Mouse (Mus musculus): Measurements from ENCODE around the gene Ctsw. TPM values are rescaled to one million over a fixed set of nuclear protein-coding genes. Genes with fewer than 3 reads are reported as not detected.

Ctsw gene
- polyA plus RNA-seq, 1 experiment from 2014 or later = 4.9 TPM

- no peak overlapping the region for H3K27ac ChIP-seq (replicated peaks; ENCODE audit: low read depth, low read length)
- no peaks in the 10 kb centered on the region for H3K27me3 ChIP-seq (ENCODE audit: control insufficient read depth, insufficient read depth, low read length)
- H3K36me3 ChIP-seq (ENCODE audit: control insufficient read depth, insufficient read depth, low read length) = peaks cover 34% of the 10 kb centered on the region
- H3K4me3 ChIP-seq (replicated peaks; ENCODE audit: low read depth, low read length) = peak overlapping the region; percentile 86
- peaks cover 27% of the 10 kb centered on the region for H3K4me1 ChIP-seq (ENCODE audit: control insufficient read depth, insufficient read depth, low read length)
- ATAC-seq (ENCODE audit: low FRiP score, low TSS enrichment) (no peak), DNase-seq (no peak)
- H3K4me2 ChIP-seq (ENCODE audit: low read length) = peak overlapping the region; percentile 93
- peak overlapping the region; percentile 73; the same call in 1 of the 2 replicates for H3K9ac ChIP-seq (replicated peaks; ENCODE audit: low read length)
- H3K9me3 ChIP-seq (ENCODE audit: control insufficient read depth, low read length) = no peaks in the 10 kb centered on the region
- WGBS = 85% methylated on average over 6 of the region's 6 CpGs
These were observed 6.9 kb downstream of the Ctsw start for GRCm38 (mm10) chr19:5461411-5461810.

DNA sequence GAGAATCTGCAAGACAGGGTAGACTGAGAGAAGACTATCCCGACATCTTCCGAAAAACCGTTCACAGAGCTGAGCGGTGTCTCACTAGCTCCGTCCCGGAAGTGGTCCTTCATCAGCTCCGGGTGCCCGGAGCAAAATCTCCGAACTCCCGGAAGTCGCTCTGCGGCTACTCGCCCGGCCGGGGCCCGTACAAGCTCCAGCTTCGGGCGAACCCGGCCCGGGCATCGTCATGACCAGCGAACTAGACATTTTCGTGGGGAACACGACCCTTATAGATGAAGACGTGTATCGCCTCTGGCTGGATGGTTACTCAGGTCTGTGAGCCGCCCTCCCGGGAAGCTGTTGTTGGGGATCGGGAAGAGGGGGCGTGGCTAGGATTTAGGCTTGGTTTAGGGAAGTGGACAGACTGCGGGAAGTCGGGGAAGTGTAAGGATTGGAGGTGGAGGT is 7.8 kb downstream of the Ctsw start, which contains the start of gene Fibp:
Gene Fibp, plus strand, starts transcription at position 151 of the 447 bp plus-strand sequence.
- Histone ChIP-seq H3K4me1 (ENCODE audit: control insufficient read depth, insufficient read depth, low read length) (peaks cover 36% of the 10 kb centered on the region), H3K9me3 (ENCODE audit: control insufficient read depth, low read length) (no peaks in the 10 kb centered on the region), H3K27ac (replicated peaks; ENCODE audit: low read depth, low read length) (peak within 1 kb of the TSS; percentile 83), H3K9ac (replicated peaks; ENCODE audit: low read length) (peak within 1 kb of the TSS; percentile 73), H3K4me3 (replicated peaks; ENCODE audit: low read depth, low read length) (peak within 1 kb of the TSS; percentile 86), H3K4me2 (ENCODE audit: low read length) (peak within 1 kb of the TSS; percentile 93), H3K27me3 (ENCODE audit: control insufficient read depth, insufficient read depth, low read length) (no peaks in the 10 kb centered on the region), H3K36me3 (ENCODE audit: control insufficient read depth, insufficient read depth, low read length) (peaks cover 25% of the 10 kb centered on the region)
- ATAC-seq (ENCODE audit: low FRiP score, low TSS enrichment) (peak; percentile 51), DNase-seq (peak; percentile 96)
- WGBS = under 1% methylated on average over 32 of the region's 32 CpGs

DNA sequence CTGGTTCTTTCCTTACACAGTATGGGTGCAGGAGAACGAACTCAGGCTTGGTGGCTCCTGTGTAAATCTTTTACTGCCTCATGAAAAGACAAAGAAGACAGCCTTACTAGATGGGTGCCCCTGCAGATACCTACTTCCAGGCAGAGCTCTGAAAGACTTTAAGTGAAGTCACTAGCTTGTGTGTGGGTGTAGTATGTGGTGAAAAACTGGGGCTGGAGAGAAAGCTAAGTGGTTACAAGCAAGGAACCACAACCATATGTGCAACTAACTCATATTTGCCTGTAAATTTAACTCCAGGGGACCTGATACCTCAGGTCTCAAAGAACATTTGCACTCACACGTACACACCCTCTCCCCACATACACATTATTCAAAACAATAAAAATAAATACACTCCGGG is 8.4 kb downstream of the Ctsw start:
- Histone ChIP-seq H3K4me2 (ENCODE audit: low read length) (peak overlapping the region; percentile 93), H3K9ac (replicated peaks; ENCODE audit: low read length) (peak overlapping the region; percentile 73), H3K4me1 (ENCODE audit: control insufficient read depth, insufficient read depth, low read length) (peaks cover 42% of the 10 kb centered on the region), H3K9me3 (ENCODE audit: control insufficient read depth, low read length) (no peaks in the 10 kb centered on the region), H3K27me3 (ENCODE audit: control insufficient read depth, insufficient read depth, low read length) (no peaks in the 10 kb centered on the region), H3K27ac (replicated peaks; ENCODE audit: low read depth, low read length) (peak overlapping the region; percentile 83), H3K36me3 (ENCODE audit: control insufficient read depth, insufficient read depth, low read length) (peaks cover 22% of the 10 kb centered on the region), H3K4me3 (replicated peaks; ENCODE audit: low read depth, low read length) (peak overlapping the region; percentile 86)
- 25% methylated on average over 3 of the region's 3 CpGs for WGBS
- DNase-seq = no peak
- no peak for ATAC-seq (ENCODE audit: low FRiP score, low TSS enrichment)

DNA sequence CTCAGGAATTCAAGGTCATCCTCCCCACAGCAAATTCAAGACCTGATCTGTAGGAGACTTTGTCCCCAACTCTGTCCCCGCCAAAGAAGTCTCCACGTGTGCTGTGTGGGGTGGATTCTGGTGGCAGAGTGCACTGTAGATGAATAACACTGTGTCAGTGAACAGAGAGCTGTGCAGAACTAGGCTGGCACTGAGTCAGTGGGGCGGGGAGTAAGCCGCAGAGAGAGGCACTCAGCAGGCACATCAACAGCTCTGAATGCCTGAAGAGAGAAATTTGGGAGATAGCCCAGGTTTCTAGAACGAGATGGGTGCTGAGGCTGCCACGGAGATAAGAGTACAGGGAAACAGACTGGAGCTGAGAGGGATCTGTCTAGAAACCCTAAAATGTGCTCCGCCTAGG is 9.3 kb downstream of the Ctsw start:
- Histone ChIP-seq H3K27me3 (ENCODE audit: control insufficient read depth, insufficient read depth, low read length) (no peaks in the 10 kb centered on the region), H3K4me1 (ENCODE audit: control insufficient read depth, insufficient read depth, low read length) (peaks cover 41% of the 10 kb centered on the region), H3K4me3 (replicated peaks; ENCODE audit: low read depth, low read length) (no peak overlapping the region), H3K4me2 (ENCODE audit: low read length) (no peak overlapping the region), H3K36me3 (ENCODE audit: control insufficient read depth, insufficient read depth, low read length) (peaks cover 18% of the 10 kb centered on the region), H3K9me3 (ENCODE audit: control insufficient read depth, low read length) (no peaks in the 10 kb centered on the region), H3K27ac (replicated peaks; ENCODE audit: low read depth, low read length) (no peak overlapping the region), H3K9ac (replicated peaks; ENCODE audit: low read length) (no peak overlapping the region)
- ATAC-seq (ENCODE audit: low FRiP score, low TSS enrichment) (no peak), DNase-seq (no peak)
- 72% methylated on average over 7 of the region's 7 CpGs for WGBS

- peaks cover 39% of the 10 kb centered on the region for H3K4me1 ChIP-seq (ENCODE audit: control insufficient read depth, insufficient read depth, low read length)
- H3K9ac ChIP-seq (replicated peaks; ENCODE audit: low read length) = peak within 1 kb of the TSS; percentile 91
- no peaks in the 10 kb centered on the region for H3K9me3 ChIP-seq (ENCODE audit: control insufficient read depth, low read length)
- peaks cover 10% of the 10 kb centered on the region for H3K36me3 ChIP-seq (ENCODE audit: control insufficient read depth, insufficient read depth, low read length)
- no peak for ATAC-seq (ENCODE audit: low FRiP score, low TSS enrichment)
- H3K4me3 ChIP-seq (replicated peaks; ENCODE audit: low read depth, low read length) = peak within 1 kb of the TSS; percentile 85
- H3K4me2 ChIP-seq (ENCODE audit: low read length) = peak within 1 kb of the TSS; percentile 98
- H3K27me3 ChIP-seq (ENCODE audit: control insufficient read depth, insufficient read depth, low read length) = no peaks in the 10 kb centered on the region
- 17% methylated on average over 14 of the region's 14 CpGs for WGBS
- H3K27ac ChIP-seq (replicated peaks; ENCODE audit: low read depth, low read length) = peak within 1 kb of the TSS; percentile 96
- DNase-seq = no peak
These were observed 10.4 kb downstream of the Ctsw start, which contains the start of gene Ccdc85b for GRCm38 (mm10) chr19:5457746-5458442. Ccdc85b (minus strand) TSS chr19:5457894.

- peak; percentile 97 for DNase-seq
- H3K36me3 ChIP-seq (ENCODE audit: control insufficient read depth, insufficient read depth, low read length) = 0 out of 2 replicates have a peak, but pooled peaks cover 3% of the 10 kb centered on the region
- peak overlapping the region; percentile 96 for H3K27ac ChIP-seq (replicated peaks; ENCODE audit: low read depth, low read length)
- peak overlapping the region; percentile 85 for H3K4me3 ChIP-seq (replicated peaks; ENCODE audit: low read depth, low read length)
- peak; percentile 93 for ATAC-seq (ENCODE audit: low FRiP score, low TSS enrichment)
- WGBS = under 1% methylated on average over 70 of the region's 70 CpGs
- no peaks in the 10 kb centered on the region for H3K9me3 ChIP-seq (ENCODE audit: control insufficient read depth, low read length)
- no peaks in the 10 kb centered on the region for H3K27me3 ChIP-seq (ENCODE audit: control insufficient read depth, insufficient read depth, low read length)
- H3K4me1 ChIP-seq (ENCODE audit: control insufficient read depth, insufficient read depth, low read length) = peaks cover 39% of the 10 kb centered on the region
- peak overlapping the region; percentile 98 for H3K4me2 ChIP-seq (ENCODE audit: low read length)
- H3K9ac ChIP-seq (replicated peaks; ENCODE audit: low read length) = peak overlapping the region; percentile 91
These were observed 11.2 kb downstream of the Ctsw start for GRCm38 (mm10) chr19:5456922-5457745.

DNA sequence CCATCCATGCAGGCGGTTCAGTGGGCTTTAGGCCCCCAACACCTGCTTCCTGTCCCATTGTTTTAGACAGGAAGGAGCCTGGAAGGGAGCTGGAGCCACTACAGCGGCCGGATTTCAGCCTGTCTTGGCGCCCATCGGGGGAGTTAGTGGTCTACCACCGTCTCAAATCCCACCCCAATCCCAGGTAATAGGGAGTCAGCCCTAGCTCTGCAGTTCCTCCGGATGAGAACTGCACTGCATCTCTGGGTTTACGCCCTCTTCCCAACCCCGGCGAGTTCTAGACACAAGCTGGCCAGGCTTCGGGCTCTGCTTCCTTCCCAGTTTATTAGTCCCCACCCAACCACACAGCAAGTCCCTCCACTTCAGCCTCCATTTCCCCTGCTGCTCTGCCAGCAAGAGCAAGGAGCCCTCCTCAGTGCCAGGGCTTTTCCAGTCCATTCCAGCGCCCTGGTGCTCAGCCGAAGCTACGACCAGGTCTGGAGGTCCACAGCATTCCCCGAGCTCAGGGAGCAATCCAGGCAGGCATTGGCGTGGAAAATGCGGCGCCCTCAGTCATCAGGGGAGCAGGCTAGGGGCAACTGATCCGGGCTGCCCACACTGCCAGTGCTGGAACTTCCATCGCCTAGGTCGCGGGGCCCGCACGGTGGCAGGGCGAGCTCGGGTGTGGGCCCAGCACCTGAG is 11.9 kb downstream of the Ctsw start:
- peak overlapping the region; percentile 91 for H3K9ac ChIP-seq (replicated peaks; ENCODE audit: low read length)
- H3K4me2 ChIP-seq (ENCODE audit: low read length) = peak overlapping the region; percentile 98
- ATAC-seq (ENCODE audit: low FRiP score, low TSS enrichment) (no peak), DNase-seq (no peak)
- peaks cover 38% of the 10 kb centered on the region for H3K4me1 ChIP-seq (ENCODE audit: control insufficient read depth, insufficient read depth, low read length)
- H3K4me3 ChIP-seq (replicated peaks; ENCODE audit: low read depth, low read length) = peak overlapping the region; percentile 85
- 4% methylated on average over 26 of the region's 26 CpGs for WGBS
- H3K9me3 ChIP-seq (ENCODE audit: control insufficient read depth, low read length) = no peaks in the 10 kb centered on the region
- H3K27ac ChIP-seq (replicated peaks; ENCODE audit: low read depth, low read length) = peak overlapping the region; percentile 96
- H3K27me3 ChIP-seq (ENCODE audit: control insufficient read depth, insufficient read depth, low read length) = no peaks in the 10 kb centered on the region
- 0 out of 2 replicates have a peak, but pooled peaks cover 3% of the 10 kb centered on the region for H3K36me3 ChIP-seq (ENCODE audit: control insufficient read depth, insufficient read depth, low read length)

DNA sequence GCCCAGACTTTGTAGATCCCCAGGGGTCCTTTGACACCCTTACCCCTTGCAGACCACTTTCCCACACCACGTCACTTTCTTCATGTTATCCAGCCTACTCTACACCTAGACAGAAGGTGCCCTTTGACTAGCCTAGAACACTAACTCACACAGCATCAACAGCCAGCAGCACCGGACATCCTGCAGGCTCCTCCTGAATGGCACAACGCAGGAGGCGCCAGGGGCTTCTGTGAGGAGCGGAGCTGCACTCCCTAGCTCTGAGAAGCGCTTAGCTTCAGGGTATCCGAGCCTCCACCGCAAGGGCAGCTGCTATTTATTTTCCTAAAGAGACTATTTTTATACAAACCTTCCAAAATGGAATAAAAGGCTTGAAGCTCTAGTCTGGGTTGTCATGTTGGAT is 12.7 kb downstream of the Ctsw start:
- Histone ChIP-seq H3K9me3 (ENCODE audit: control insufficient read depth, low read length) (no peaks in the 10 kb centered on the region), H3K36me3 (ENCODE audit: control insufficient read depth, insufficient read depth, low read length) (0 out of 2 replicates have a peak, but pooled peaks cover 3% of the 10 kb centered on the region), H3K4me2 (ENCODE audit: low read length) (peak overlapping the region; percentile 98), H3K27ac (replicated peaks; ENCODE audit: low read depth, low read length) (no peak overlapping the region), H3K4me3 (replicated peaks; ENCODE audit: low read depth, low read length) (peak overlapping the region; percentile 85), H3K27me3 (ENCODE audit: control insufficient read depth, insufficient read depth, low read length) (peaks cover 4% of the 10 kb centered on the region), H3K4me1 (ENCODE audit: control insufficient read depth, insufficient read depth, low read length) (peaks cover 33% of the 10 kb centered on the region), H3K9ac (replicated peaks; ENCODE audit: low read length) (peak overlapping the region; percentile 91)
- WGBS = 58% methylated on average over 8 of the region's 8 CpGs
- DNase-seq (no peak), ATAC-seq (ENCODE audit: low FRiP score, low TSS enrichment) (no peak)

All from midbrain, embryonic 14.5 days (tissue).